Mouse (Mus musculus) hindbrain, embryonic 16.5 days (tissue): ENCODE results near the gene Ccna2. TPM values are rescaled to one million over a fixed set of nuclear protein-coding genes. Genes with fewer than 3 reads are reported as not detected.
A peak's percentile ranks its signal among the peaks of the same experiment; 100 is the strongest.

Experiments used
- ATAC-seq: fragments of 200-750 bp; cut with Nextera tagmentation; 2 replicates; pipeline ENCODE4 v1.8.0; 2017; ENCODE audit warnings: moderate TSS enrichment, moderate library complexity
- H3K27ac ChIP-seq: fragments of 300-500 bp; sonication (generic); 2 replicates; pipeline ENCODE4 v1.5.1; 2014; ENCODE audit warnings: low read depth, mild to moderate bottlenecking, control low read depth, low read length, moderate library complexity
- H3K27me3 ChIP-seq: fragments of 300-500 bp; sonication (generic); replicated peaks from 2 replicates; pipeline ENCODE4 v1.6.1; 2014; ENCODE audit warnings: low read length; ENCODE audit not compliant: control insufficient read depth, insufficient read depth
- H3K36me3 ChIP-seq: fragments of 300-500 bp; sonication (generic); 2 replicates; pipeline ENCODE4 v1.6.1; 2014; ENCODE audit warnings: mild to moderate bottlenecking, low read length, moderate library complexity, mixed read lengths; ENCODE audit not compliant: control insufficient read depth, insufficient read depth
- H3K4me1 ChIP-seq: fragments of 300-500 bp; sonication (generic); 2 replicates; pipeline ENCODE4 v1.6.1; 2014; ENCODE audit warnings: low read depth, low read length; ENCODE audit not compliant: control insufficient read depth, insufficient read depth
- H3K4me2 ChIP-seq: fragments of 300-500 bp; sonication (generic); 2 replicates; pipeline ENCODE4 v1.6.1; 2014; ENCODE audit warnings: mild to moderate bottlenecking, low read length, control low read depth, moderate library complexity
- H3K4me3 ChIP-seq: fragments of 300-500 bp; sonication (generic); 2 replicates; pipeline ENCODE4 v1.5.1; 2014; ENCODE audit warnings: mild to moderate bottlenecking, low read length, control low read depth, moderate library complexity
- H3K9ac ChIP-seq: fragments of 300-500 bp; sonication (generic); 2 replicates; pipeline ENCODE4 v1.6.1; 2014; ENCODE audit warnings: low read depth, mild to moderate bottlenecking, control low read depth, low read length, moderate library complexity
- H3K9me3 ChIP-seq: fragments of 300-500 bp; sonication (generic); 2 replicates; pipeline ENCODE4 v1.6.1; 2014; ENCODE audit warnings: mild to moderate bottlenecking, low read length, moderate library complexity; ENCODE audit not compliant: control insufficient read depth
- WGBS: fragments of 180-500 bp; shearing (Covaris S2); extraction: QIAGEN DNeasy Blood & Tissue Kit; methylation state at CpG from one replicate; pipeline ENCODE4 v1.1.7; 2014; 5-methylcytosine and 5-hydroxymethylcytosine counted together
- polyA plus RNA-seq: library from polyadenylated mRNA; unstranded; fragments of >200 nt; fragmentation: Nextera tagmentation; extraction: Ambion mirVana; gene quantifications from 2 replicates; pipeline ENCODE4 v1.2.1, GENCODE M21; 2015

Gene Ccna2
- polyA plus RNA-seq, 1 experiment from 2014 or later, result 33.8 TPM

GRCm38 (mm10) chr3:36569836-36570235 is 2.1 kb downstream of the Ccna2 start:
- no peaks in the 10 kb centered on the region for H3K9me3 ChIP-seq
- peak overlapping the region; percentile 100; the same call in 1 of the 2 replicates for H3K4me2 ChIP-seq
- no peak overlapping the region for H3K9ac ChIP-seq
- 85% methylated on average over 5 of the region's 5 CpGs for WGBS
- no peak overlapping the region for H3K27ac ChIP-seq
- H3K36me3 ChIP-seq, result peaks cover 19% of the 10 kb centered on the region
- H3K4me1 ChIP-seq, result peaks cover 6% of the 10 kb centered on the region
- no peak overlapping the region for H3K4me3 ChIP-seq
- no peak for ATAC-seq
- no peaks in the 10 kb centered on the region for H3K27me3 ChIP-seq

- Histone ChIP-seq H3K27ac (no peak overlapping the region), H3K9ac (no peak overlapping the region), H3K4me2 (no peak overlapping the region), H3K36me3 (peaks cover 39% of the 10 kb centered on the region), H3K4me3 (no peak overlapping the region), H3K27me3 (no peaks in the 10 kb centered on the region), H3K9me3 (no peaks in the 10 kb centered on the region), H3K4me1 (no peaks in the 10 kb centered on the region)
- no peak for ATAC-seq
- 99% methylated on average over 3 of the region's 3 CpGs for WGBS
Observed at GRCm38 (mm10) chr3:36563666-36564065, 8.3 kb downstream of the Ccna2 start.

- H3K27me3 ChIP-seq, result no peaks in the 10 kb centered on the region
- H3K4me3 ChIP-seq, result no peak overlapping the region
- no peak overlapping the region for H3K9ac ChIP-seq
- no peak overlapping the region for H3K4me2 ChIP-seq
- no peaks in the 10 kb centered on the region for H3K9me3 ChIP-seq
- no peak overlapping the region for H3K27ac ChIP-seq
- 85% methylated on average over 4 of the region's 4 CpGs for WGBS
- ATAC-seq, result no peak
- H3K4me1 ChIP-seq, result no peaks in the 10 kb centered on the region
- H3K36me3 ChIP-seq, result peaks cover 43% of the 10 kb centered on the region
Observed at GRCm38 (mm10) chr3:36559606-36560005, 12.3 kb downstream of the Ccna2 start.

- Histone ChIP-seq H3K9ac (no peak overlapping the region), H3K4me1 (peaks cover 5% of the 10 kb centered on the region; the same call in 1 of the 2 replicates), H3K27ac (no peak overlapping the region), H3K4me2 (no peak overlapping the region), H3K9me3 (no peaks in the 10 kb centered on the region), H3K36me3 (peaks cover 35% of the 10 kb centered on the region), H3K27me3 (no peaks in the 10 kb centered on the region), H3K4me3 (no peak overlapping the region)
- WGBS, result 96% methylated on average over 1 of the region's 1 CpGs
- no peak for ATAC-seq
Observed at GRCm38 (mm10) chr3:36557601-36558000, 14.3 kb downstream of the Ccna2 start.

GRCm38 (mm10) chr3:36552406-36553047 is 19.4 kb downstream of the Ccna2 start, which contains the start of gene Exosc9:
Gene Exosc9, plus strand, starts transcription at chr3:36552606.
- Histone ChIP-seq H3K36me3 (peaks cover 21% of the 10 kb centered on the region), H3K9ac (peak within 1 kb of the TSS; percentile 74), H3K4me3 (peak within 1 kb of the TSS; percentile 68), H3K4me2 (peak within 1 kb of the TSS; percentile 89), H3K27ac (peak within 1 kb of the TSS; percentile 79), H3K9me3 (no peaks in the 10 kb centered on the region), H3K4me1 (peaks cover 12% of the 10 kb centered on the region), H3K27me3 (no peaks in the 10 kb centered on the region)
- 0% methylated on average over 37 of the region's 39 CpGs for WGBS
- peak; percentile 97 for ATAC-seq

GRCm38 (mm10) chr3:36551851-36552384 is 20.0 kb downstream of the Ccna2 start:
- H3K36me3 ChIP-seq, result peaks cover 15% of the 10 kb centered on the region
- peak; percentile 85; the same call in 1 of the 2 replicates for ATAC-seq
- 10% methylated on average over 12 of the region's 12 CpGs for WGBS
- no peaks in the 10 kb centered on the region for H3K27me3 ChIP-seq
- H3K27ac ChIP-seq, result peak overlapping the region; percentile 79
- H3K4me1 ChIP-seq, result peaks cover 12% of the 10 kb centered on the region
- H3K4me3 ChIP-seq, result peak overlapping the region; percentile 68
- peak overlapping the region; percentile 89 for H3K4me2 ChIP-seq
- no peaks in the 10 kb centered on the region for H3K9me3 ChIP-seq
- H3K9ac ChIP-seq, result peak overlapping the region; percentile 74

- peak; percentile 12 for ATAC-seq
- Histone ChIP-seq H3K4me2 (peak overlapping the region; percentile 89), H3K27me3 (no peaks in the 10 kb centered on the region), H3K4me3 (peak overlapping the region; percentile 68), H3K4me1 (peaks cover 12% of the 10 kb centered on the region), H3K36me3 (peaks cover 14% of the 10 kb centered on the region), H3K27ac (no peak overlapping the region), H3K9me3 (no peaks in the 10 kb centered on the region), H3K9ac (peak overlapping the region; percentile 74)
- WGBS, result 3% methylated on average over 9 of the region's 9 CpGs
Observed at GRCm38 (mm10) chr3:36551343-36551742, 20.6 kb downstream of the Ccna2 start.

GRCm38 (mm10) chr3:36544961-36545360 is 27.0 kb downstream of the Ccna2 start:
- Histone ChIP-seq H3K9ac (no peak overlapping the region), H3K27me3 (no peaks in the 10 kb centered on the region), H3K4me1 (no peaks in the 10 kb centered on the region), H3K4me2 (no peak overlapping the region), H3K9me3 (no peaks in the 10 kb centered on the region), H3K27ac (no peak overlapping the region), H3K4me3 (no peak overlapping the region), H3K36me3 (no peaks in the 10 kb centered on the region)
- no peak for ATAC-seq
- 79% methylated on average over 3 of the region's 3 CpGs for WGBS

GRCm38 (mm10) chr3:36541399-36541798 is 30.6 kb downstream of the Ccna2 start:
- Histone ChIP-seq H3K27me3 (no peaks in the 10 kb centered on the region), H3K36me3 (no peaks in the 10 kb centered on the region), H3K9ac (no peak overlapping the region), H3K27ac (no peak overlapping the region), H3K4me1 (no peaks in the 10 kb centered on the region), H3K4me3 (no peak overlapping the region), H3K4me2 (no peak overlapping the region), H3K9me3 (no peaks in the 10 kb centered on the region)
- no peak for ATAC-seq
- 93% methylated on average over 2 of the region's 2 CpGs for WGBS
